Mouse (Mus musculus) cerebellum, adult 2 months (tissue): ENCODE results near the gene Rnf144b.

Experiments used
- CTCF ChIP-seq: fragments of 200-500 bp; IDR thresholded peaks from 2 replicates; pipeline ENCODE4 v1.5.1; 2011; ENCODE audit warnings: low read depth, mild to moderate bottlenecking, control low read depth, low read length, moderate library complexity, borderline replicate concordance; ENCODE audit not compliant: insufficient read depth
- POLR2A ChIP-seq: fragments of 200-500 bp; IDR thresholded peaks from 2 replicates; pipeline ENCODE4 v1.6.1; 2011; ENCODE audit warnings: low read length, control low read depth, borderline replicate concordance; ENCODE audit not compliant: insufficient read depth

DNA sequence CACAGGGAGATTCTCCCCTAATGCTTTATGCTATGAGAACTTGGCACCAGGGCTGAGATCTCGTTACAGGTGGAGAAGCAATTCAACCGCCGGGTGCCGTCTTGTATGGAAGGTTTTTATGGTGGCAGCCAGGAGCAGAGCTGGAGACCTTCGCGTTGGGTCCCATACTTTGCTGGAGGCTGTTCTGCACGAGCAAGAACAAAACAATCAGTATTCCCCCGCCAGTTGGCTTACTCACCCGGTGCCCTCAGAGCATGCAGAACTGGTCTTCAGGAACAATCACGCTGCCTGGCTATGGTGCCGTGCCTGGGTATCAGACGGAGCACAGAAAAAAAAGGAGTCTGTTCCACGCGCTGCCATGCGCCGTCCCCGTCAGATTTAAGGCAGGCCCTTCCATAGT is 115.7 kb downstream of the Rnf144b start:
- TF ChIP-seq CTCF, result no peak
- TF ChIP-seq POLR2A, result no peak
